Mouse (Mus musculus): ENCODE measurements around the gene Dnah17. TPM values are rescaled to one million over a fixed set of nuclear protein-coding genes. Genes with fewer than 3 reads are reported as not detected.

Gene Dnah17
- total RNA-seq, 2 experiments from 2014 or later, result 0.09 to 0.11 TPM

- no peak for DNase-seq (ENCODE audit: low spot score)
These were observed 41.5 kb downstream of the Dnah17 start for GRCm38 (mm10) chr11:118088896-118089295.

- DNase-seq (ENCODE audit: low spot score), result no peak
These were observed 44.5 kb downstream of the Dnah17 start for GRCm38 (mm10) chr11:118085961-118086360.

- DNase-seq (ENCODE audit: low spot score), result no peak
These were observed 45.3 kb downstream of the Dnah17 start for GRCm38 (mm10) chr11:118085176-118085575.

DNA sequence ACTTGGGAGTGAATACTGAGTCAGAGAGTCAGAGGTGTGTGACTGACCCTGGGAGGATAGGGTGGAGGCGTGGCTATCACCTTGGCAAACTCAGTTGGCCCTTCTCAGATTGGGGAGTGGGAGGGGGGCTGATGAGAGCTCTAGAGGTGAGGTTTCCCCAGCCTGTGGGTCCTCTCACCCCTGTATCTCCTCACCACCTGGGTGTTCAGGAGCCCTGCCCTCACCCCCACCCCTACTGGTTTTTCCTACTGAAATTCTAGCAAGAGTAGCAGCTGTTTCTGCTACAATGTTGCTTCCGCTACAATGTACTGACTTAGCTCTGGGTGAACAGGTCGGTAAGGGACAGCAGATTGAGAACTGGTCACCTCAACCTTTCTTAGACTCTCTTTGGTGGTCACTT is 46.2 kb downstream of the Dnah17 start:
- DNase-seq (ENCODE audit: low spot score), result no peak

DNA sequence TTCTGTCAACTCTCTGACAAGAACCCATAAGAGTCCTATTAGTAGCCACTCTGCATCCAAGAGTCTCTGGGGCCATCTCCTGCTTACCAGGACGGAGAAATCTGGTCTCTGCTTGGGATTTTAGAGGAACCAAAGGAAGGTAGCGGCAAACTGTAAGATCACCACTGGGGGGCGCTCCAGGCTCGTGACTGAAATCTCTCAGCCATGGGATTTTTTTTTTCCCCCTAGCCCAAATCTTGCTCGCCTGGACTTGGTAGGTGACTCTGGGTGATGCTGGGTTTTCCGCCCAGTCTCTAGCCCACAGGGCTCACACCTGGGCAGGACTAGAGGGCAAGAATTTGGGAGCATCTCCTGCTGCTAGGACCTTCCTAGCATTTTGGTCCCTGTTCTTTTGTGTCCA is 46.6 kb downstream of the Dnah17 start:
- peak; percentile 56 for DNase-seq (ENCODE audit: low spot score)

DNA sequence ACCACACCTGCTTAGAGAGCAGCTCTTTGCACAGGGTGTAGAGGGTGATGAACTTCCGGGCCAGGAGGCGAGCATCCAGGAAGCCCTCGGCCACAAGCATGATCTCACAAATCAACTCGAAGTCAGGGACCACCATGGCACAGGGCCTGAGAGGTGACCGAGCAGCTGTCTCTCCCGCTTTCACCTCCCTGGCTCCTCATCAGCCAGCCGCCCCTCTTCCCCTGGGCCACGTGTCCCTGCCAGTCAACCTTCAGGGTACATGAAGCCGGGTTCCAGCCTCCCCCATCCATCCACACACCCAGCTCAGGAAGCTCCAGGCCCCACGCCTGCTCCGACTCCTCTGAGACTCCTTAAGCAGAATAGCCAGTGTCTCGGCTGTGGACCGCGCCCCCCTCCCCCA is 48.1 kb downstream of the Dnah17 start:
- no peak for DNase-seq (ENCODE audit: low spot score)

GRCm38 (mm10) chr11:118079750-118080149 is 50.7 kb downstream of the Dnah17 start:
- DNase-seq (ENCODE audit: low spot score), result no peak

DNA sequence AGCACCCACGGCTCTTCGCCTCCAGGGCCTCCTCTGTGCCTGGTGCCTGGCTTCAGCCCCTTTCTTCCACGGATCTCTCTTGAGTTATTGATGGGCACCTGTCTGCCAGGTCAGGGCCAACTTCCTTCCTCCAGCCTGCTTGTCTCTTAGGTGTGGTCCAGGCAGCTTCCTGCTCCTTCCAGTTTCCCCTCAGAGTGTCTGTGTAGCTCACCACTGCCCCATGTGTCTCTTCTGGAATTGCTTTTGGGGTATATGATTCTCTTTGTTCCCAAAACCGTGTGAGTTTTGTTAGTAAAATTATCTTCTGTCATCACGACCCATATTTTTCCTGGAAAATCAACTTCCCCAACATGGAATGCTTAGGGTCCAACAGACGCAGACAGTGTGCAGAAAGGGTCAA is 53.5 kb downstream of the Dnah17 start:
- no peak for DNase-seq (ENCODE audit: low spot score)

DNA sequence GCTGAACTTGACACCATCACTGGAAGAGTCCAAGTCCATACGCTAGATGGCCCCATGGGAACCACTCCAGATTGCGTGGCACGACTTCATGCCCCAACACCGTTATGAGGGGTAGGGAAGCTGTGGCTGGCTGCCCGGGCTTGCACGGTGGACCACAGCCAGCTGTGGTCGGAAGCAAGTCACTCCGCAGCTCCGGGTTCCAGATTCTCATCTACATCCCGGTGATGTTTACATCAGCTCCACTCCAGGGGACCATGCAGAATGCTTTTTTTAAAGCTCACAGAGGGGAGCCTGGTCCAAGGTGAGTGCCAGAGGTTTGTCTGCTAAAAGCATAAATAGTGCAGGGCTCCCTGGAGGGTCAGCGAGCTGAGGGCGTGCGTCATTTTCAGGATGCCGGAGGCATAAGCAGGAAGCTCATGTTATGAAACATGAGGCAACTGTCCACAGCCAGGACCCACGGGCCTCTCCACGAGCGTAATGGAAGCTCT is 55.4 kb downstream of the Dnah17 start:
- peak; percentile 12 for DNase-seq (ENCODE audit: low spot score)

DNA sequence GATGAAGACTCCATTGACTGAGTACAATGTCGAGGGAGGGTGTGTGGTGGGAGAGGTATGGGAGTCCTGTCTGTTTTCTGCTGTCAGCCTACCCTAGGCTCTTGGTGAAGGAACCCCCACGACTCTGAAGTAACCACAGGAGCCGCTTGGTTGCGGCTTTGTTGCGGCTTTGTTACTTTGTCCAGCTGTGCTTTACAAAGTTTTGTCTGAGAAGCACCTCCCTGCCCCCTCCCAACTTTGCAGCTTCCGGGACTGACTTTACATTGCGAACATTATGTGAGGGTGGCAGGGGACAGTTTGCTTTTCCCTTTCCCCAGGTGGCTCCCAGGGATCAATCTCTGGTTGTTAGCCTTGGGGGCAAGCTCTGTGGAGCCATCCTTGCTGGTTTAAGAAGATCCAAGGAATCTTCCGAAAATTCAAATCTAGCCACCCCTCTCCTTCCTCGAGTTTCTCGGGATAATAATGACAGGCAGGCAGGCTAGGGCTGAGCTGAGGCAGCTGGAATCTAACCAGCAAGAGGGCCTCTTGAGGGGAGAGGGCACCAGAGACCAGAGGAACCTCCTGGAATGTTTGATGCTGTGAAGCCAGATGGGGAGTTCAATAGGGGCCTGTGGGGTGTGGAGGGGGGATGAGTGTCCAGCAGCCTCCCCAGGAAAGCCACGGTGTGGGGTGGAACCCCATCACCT is 59.1 kb downstream of the Dnah17 start:
- no peak for DNase-seq (ENCODE audit: low spot score)

- no peak for DNase-seq (ENCODE audit: low spot score)
These were observed 61.6 kb downstream of the Dnah17 start for GRCm38 (mm10) chr11:118068812-118069332.

GRCm38 (mm10) chr11:118067588-118067987 is 62.8 kb downstream of the Dnah17 start:
- DNase-seq (ENCODE audit: low spot score), result no peak

DNA sequence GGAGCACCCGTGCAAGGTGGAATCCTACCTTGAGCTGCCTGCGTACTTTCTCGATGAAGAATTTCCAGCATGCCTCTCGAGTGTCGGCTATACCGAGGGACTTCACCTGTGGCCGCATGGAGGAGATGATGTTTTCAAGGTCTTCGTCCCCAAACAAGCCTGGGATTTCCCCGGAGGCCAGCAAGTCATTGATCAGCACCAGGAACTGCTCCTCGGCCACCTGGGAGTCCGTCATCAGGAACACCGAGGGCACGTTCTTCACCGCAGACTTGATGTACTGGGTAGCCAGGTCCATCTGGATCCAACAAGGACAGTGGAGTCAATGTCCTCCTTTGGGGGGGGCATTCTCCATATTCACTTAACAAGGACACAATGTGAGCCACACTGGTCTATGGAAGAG is 70.4 kb downstream of the Dnah17 start:
- DNase-seq (ENCODE audit: low spot score), result no peak

DNA sequence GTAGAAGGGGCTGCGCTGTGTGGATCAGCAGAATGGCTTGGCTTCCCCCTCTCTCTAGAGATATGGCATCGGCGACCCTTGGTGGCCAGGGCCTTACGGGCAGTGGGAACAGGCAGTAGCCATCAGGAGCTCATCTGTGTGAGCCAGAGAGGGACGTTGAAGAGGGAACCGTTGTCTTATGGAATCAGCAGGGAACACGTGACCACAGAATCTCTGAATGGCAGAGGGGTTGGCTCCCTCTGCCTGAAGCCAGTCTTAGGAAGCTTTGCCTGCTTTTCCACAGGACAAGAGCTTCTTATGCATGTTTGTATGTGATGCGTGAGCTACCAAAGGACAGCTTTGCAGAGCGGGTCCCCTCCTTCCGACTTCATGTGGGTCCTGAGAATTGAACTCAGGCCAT is 71.6 kb downstream of the Dnah17 start:
- DNase-seq (ENCODE audit: low spot score), result no peak

- DNase-seq (ENCODE audit: low spot score), result no peak
These were observed 72.1 kb downstream of the Dnah17 start for GRCm38 (mm10) chr11:118058367-118058766.

DNA sequence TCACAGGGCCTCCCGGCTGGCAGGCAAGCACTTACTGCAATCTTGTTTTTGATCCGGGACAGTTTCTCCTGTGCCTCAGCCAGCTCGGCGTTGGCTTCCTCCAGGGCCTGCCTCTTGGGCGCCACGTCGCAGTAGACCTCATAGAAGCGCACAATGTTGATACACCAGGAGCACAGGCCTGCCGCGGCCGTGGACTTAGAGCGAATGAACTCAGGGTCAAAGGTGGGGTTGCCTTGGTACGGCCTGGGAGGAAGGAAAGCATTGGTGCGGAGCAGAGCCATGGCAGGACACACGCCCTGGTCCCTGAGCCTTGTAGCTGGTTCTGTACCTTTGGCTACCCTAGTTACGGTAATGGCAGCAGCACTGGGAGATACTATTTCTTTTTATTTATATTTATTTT is 80.3 kb downstream of the Dnah17 start:
- no peak for DNase-seq (ENCODE audit: low spot score)

DNA sequence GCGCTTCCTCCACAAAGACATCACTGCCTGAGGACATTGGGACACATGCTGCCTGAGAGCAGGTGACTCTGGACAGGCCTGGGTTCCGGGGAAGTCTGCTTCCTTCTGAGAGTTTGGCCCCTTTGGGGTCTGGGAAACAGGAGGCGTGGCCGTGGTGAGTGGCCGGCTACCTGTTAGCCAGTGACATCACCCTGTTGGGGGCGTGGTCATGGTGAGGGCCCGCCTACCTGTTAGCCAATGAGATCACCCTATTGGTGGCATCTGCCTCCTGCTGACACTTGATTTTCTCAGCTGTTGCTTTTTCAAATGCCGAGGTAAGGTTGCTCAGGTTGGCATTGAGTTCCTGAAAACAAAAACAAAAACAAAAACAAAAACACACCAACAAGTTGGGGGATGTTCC is 80.8 kb downstream of the Dnah17 start:
- DNase-seq (ENCODE audit: low spot score), result no peak

- peak; percentile 16 for DNase-seq (ENCODE audit: low spot score)
These were observed 87.0 kb downstream of the Dnah17 start for GRCm38 (mm10) chr11:118043293-118043907.

DNA sequence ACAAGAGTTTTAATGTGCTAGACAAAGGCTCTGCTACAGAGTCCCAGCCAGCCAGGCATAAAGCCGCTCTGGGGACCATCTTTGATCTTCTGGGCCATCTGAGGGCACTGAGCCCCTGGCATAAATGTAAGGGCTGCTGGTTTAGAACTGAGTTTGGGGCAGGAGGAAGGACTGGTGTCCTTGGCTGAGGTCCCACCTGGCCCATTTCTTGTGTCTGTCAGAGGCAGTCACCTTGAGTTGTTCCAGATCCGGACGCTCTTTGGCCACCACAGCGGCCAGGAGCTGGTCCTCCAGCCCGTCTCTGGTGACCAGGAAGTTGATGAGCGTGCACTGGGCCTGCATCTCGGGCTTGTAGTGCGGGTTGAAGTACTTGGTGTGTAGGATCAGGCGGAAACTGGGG is 87.6 kb downstream of the Dnah17 start:
- DNase-seq (ENCODE audit: low spot score), result no peak

- DNase-seq (ENCODE audit: low spot score), result no peak
These were observed 95.4 kb downstream of the Dnah17 start for GRCm38 (mm10) chr11:118035068-118035467.

DNA sequence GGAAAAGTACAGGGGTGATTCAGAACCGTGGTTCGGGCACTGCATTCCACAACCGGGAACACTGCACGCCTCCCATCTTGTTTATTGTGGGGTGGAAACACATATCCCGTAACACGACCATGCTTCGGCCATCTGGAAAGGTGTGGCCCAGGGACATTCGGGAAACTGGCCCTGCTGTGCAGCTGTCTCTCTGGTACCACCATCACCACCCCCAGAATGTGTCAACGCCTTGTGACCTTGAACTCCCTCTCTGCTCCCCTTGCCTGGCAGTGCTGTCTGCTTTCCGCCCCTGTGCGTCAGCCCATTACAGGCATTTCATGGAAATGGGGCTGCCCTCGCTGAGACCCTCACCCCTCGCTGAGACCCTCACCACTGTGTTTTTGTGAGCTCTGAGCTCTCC is 96.0 kb downstream of the Dnah17 start:
- no peak for DNase-seq (ENCODE audit: low spot score)

GRCm38 (mm10) chr11:118031134-118031533 is 99.3 kb downstream of the Dnah17 start:
- DNase-seq (ENCODE audit: low spot score), result no peak

GRCm38 (mm10) chr11:118029170-118029569 is 101.3 kb downstream of the Dnah17 start:
- DNase-seq (ENCODE audit: low spot score), result no peak
